Mouse (Mus musculus): ENCODE results near the gene Erc2.

GRCm38 (mm10) chr14:28057885-28058860 lies 435.9 kb downstream of the Erc2 start:
- TF ChIP-seq CTCF (IDR thresholded peaks at IDR 0.05; ENCODE audit: low read depth, low read length) (no peak), POLR2A (IDR thresholded peaks at IDR 0.05; ENCODE audit: extremely low read depth, insufficient read depth, low read length) (no peak)
